Mouse (Mus musculus): ENCODE data around the gene Ahcyl2. TPM values are rescaled to one million over a fixed set of nuclear protein-coding genes. Genes with fewer than 3 reads are reported as not detected.

Ahcyl2 gene
- polyA plus RNA-seq, 1 experiment from 2014 or later, result 5.8 TPM

GRCm38 (mm10) chr6:29772236-29772635 lies 4.4 kb downstream of the Ahcyl2 start:
- WGBS, result 91% methylated on average over 3 of the region's 3 CpGs
- no peak for ATAC-seq (replicated peaks; ENCODE audit: insufficient number of reproducible peaks, insufficient read depth, low FRiP score, low read depth)

GRCm38 (mm10) chr6:29774161-29774560 lies 6.3 kb downstream of the Ahcyl2 start:
- Histone ChIP-seq H3K9ac (no peak overlapping the region), H3K36me3 (no peaks in the 10 kb centered on the region), H3K27me3 (no peaks in the 10 kb centered on the region), H3K4me3 (no peak overlapping the region), H3K9me3 (replicated peaks) (no peaks in the 10 kb centered on the region), H3K4me1 (replicated peaks) (peaks cover 7% of the 10 kb centered on the region; the same call in 1 of the 2 replicates), H3K27ac (no peak overlapping the region), H3K4me2 (no peak overlapping the region)
- ATAC-seq (replicated peaks; ENCODE audit: insufficient number of reproducible peaks, insufficient read depth, low FRiP score, low read depth), result no peak
- 86% methylated on average over 1 of the region's 1 CpGs for WGBS

More at GRCm38 (mm10) chr6:29772236-29772635, 4.4 kb downstream of the Ahcyl2 start:
- no peak overlapping the region for H3K9ac ChIP-seq
- H3K36me3 ChIP-seq, result no peaks in the 10 kb centered on the region
- no peak overlapping the region for H3K4me2 ChIP-seq
- H3K4me3 ChIP-seq, result no peak overlapping the region
- H3K9me3 ChIP-seq (replicated peaks), result no peaks in the 10 kb centered on the region
- no peak overlapping the region for H3K27ac ChIP-seq
- peaks cover 10% of the 10 kb centered on the region for H3K4me1 ChIP-seq (replicated peaks)
- H3K27me3 ChIP-seq, result no peaks in the 10 kb centered on the region

- ATAC-seq (replicated peaks; ENCODE audit: insufficient number of reproducible peaks, insufficient read depth, low FRiP score, low read depth), result no peak
- no peak overlapping the region for H3K9ac ChIP-seq
Observed at GRCm38 (mm10) chr6:29775609-29776008, 7.8 kb downstream of the Ahcyl2 start.

GRCm38 (mm10) chr6:29776542-29777237 lies 8.9 kb downstream of the Ahcyl2 start:
- no peak overlapping the region for H3K27ac ChIP-seq
- no peak overlapping the region for H3K9ac ChIP-seq
- no peaks in the 10 kb centered on the region for H3K4me1 ChIP-seq (replicated peaks)
- H3K9me3 ChIP-seq (replicated peaks), result no peaks in the 10 kb centered on the region
- ATAC-seq (replicated peaks; ENCODE audit: insufficient number of reproducible peaks, insufficient read depth, low FRiP score, low read depth), result no peak
- no peaks in the 10 kb centered on the region for H3K36me3 ChIP-seq
- no peak overlapping the region for H3K4me2 ChIP-seq
- H3K27me3 ChIP-seq, result no peaks in the 10 kb centered on the region
- 64% methylated on average over 4 of the region's 4 CpGs for WGBS
- no peak overlapping the region for H3K4me3 ChIP-seq

More at GRCm38 (mm10) chr6:29775609-29776008, 7.8 kb downstream of the Ahcyl2 start:
- H3K4me1 ChIP-seq (replicated peaks), result no peaks in the 10 kb centered on the region
- H3K27ac ChIP-seq, result no peak overlapping the region
- no peaks in the 10 kb centered on the region for H3K27me3 ChIP-seq
- H3K36me3 ChIP-seq, result no peaks in the 10 kb centered on the region
- H3K4me2 ChIP-seq, result no peak overlapping the region
- WGBS, result 85% methylated on average over 1 of the region's 1 CpGs
- no peaks in the 10 kb centered on the region for H3K9me3 ChIP-seq (replicated peaks)
- H3K4me3 ChIP-seq, result no peak overlapping the region

GRCm38 (mm10) chr6:29777238-29777555 lies 9.4 kb downstream of the Ahcyl2 start:
- Histone ChIP-seq H3K4me3 (no peak overlapping the region), H3K36me3 (no peaks in the 10 kb centered on the region), H3K9me3 (replicated peaks) (no peaks in the 10 kb centered on the region), H3K4me2 (no peak overlapping the region), H3K27me3 (no peaks in the 10 kb centered on the region), H3K9ac (no peak overlapping the region), H3K27ac (no peak overlapping the region), H3K4me1 (replicated peaks) (no peaks in the 10 kb centered on the region)
- no peak for ATAC-seq (replicated peaks; ENCODE audit: insufficient number of reproducible peaks, insufficient read depth, low FRiP score, low read depth)
- 84% methylated on average over 3 of the region's 3 CpGs for WGBS

- no peak overlapping the region for H3K4me2 ChIP-seq
- H3K4me1 ChIP-seq (replicated peaks), result no peaks in the 10 kb centered on the region
- no peak overlapping the region for H3K9ac ChIP-seq
- H3K27ac ChIP-seq, result no peak overlapping the region
- no peaks in the 10 kb centered on the region for H3K9me3 ChIP-seq (replicated peaks)
- no peak overlapping the region for H3K4me3 ChIP-seq
- no peaks in the 10 kb centered on the region for H3K27me3 ChIP-seq
- H3K36me3 ChIP-seq, result no peaks in the 10 kb centered on the region
- ATAC-seq (replicated peaks; ENCODE audit: insufficient number of reproducible peaks, insufficient read depth, low FRiP score, low read depth), result no peak
Observed at GRCm38 (mm10) chr6:29780082-29780481, 12.3 kb downstream of the Ahcyl2 start.

- 92% methylated on average over 2 of the region's 2 CpGs for WGBS
- Histone ChIP-seq H3K27me3 (no peaks in the 10 kb centered on the region), H3K27ac (no peak overlapping the region), H3K36me3 (no peaks in the 10 kb centered on the region), H3K4me3 (no peak overlapping the region), H3K4me1 (replicated peaks) (no peaks in the 10 kb centered on the region), H3K9me3 (replicated peaks) (no peaks in the 10 kb centered on the region), H3K4me2 (no peak overlapping the region), H3K9ac (no peak overlapping the region)
- ATAC-seq (replicated peaks; ENCODE audit: insufficient number of reproducible peaks, insufficient read depth, low FRiP score, low read depth), result no peak
Observed at GRCm38 (mm10) chr6:29780571-29780970, 12.8 kb downstream of the Ahcyl2 start.

- no peaks in the 10 kb centered on the region for H3K9me3 ChIP-seq (replicated peaks)
- ATAC-seq (replicated peaks; ENCODE audit: insufficient number of reproducible peaks, insufficient read depth, low FRiP score, low read depth), result no peak
- H3K4me1 ChIP-seq (replicated peaks), result no peaks in the 10 kb centered on the region
- no peaks in the 10 kb centered on the region for H3K27me3 ChIP-seq
- no peaks in the 10 kb centered on the region for H3K36me3 ChIP-seq
- H3K4me2 ChIP-seq, result no peak overlapping the region
- WGBS, result 65% methylated on average over 1 of the region's 1 CpGs
- no peak overlapping the region for H3K4me3 ChIP-seq
- no peak overlapping the region for H3K9ac ChIP-seq
- no peak overlapping the region for H3K27ac ChIP-seq
Observed at GRCm38 (mm10) chr6:29782239-29782638, 14.4 kb downstream of the Ahcyl2 start.

- H3K27me3 ChIP-seq, result no peaks in the 10 kb centered on the region
- no peaks in the 10 kb centered on the region for H3K4me1 ChIP-seq (replicated peaks)
- no peak overlapping the region for H3K9ac ChIP-seq
- no peaks in the 10 kb centered on the region for H3K9me3 ChIP-seq (replicated peaks)
- no peak overlapping the region for H3K27ac ChIP-seq
- H3K36me3 ChIP-seq, result no peaks in the 10 kb centered on the region
- 91% methylated on average over 6 of the region's 6 CpGs for WGBS
- no peak for ATAC-seq (replicated peaks; ENCODE audit: insufficient number of reproducible peaks, insufficient read depth, low FRiP score, low read depth)
- H3K4me2 ChIP-seq, result no peak overlapping the region
- H3K4me3 ChIP-seq, result no peak overlapping the region
Observed at GRCm38 (mm10) chr6:29783960-29784359, 16.1 kb downstream of the Ahcyl2 start.

GRCm38 (mm10) chr6:29784413-29785021 lies 16.7 kb downstream of the Ahcyl2 start:
- Histone ChIP-seq H3K9ac (no peak overlapping the region), H3K4me1 (replicated peaks) (no peaks in the 10 kb centered on the region), H3K4me3 (no peak overlapping the region), H3K27ac (no peak overlapping the region), H3K4me2 (no peak overlapping the region), H3K9me3 (replicated peaks) (no peaks in the 10 kb centered on the region), H3K27me3 (no peaks in the 10 kb centered on the region), H3K36me3 (no peaks in the 10 kb centered on the region)
- WGBS, result 91% methylated on average over 3 of the region's 3 CpGs
- ATAC-seq (replicated peaks; ENCODE audit: insufficient number of reproducible peaks, insufficient read depth, low FRiP score, low read depth), result no peak

GRCm38 (mm10) chr6:29785759-29786158 lies 17.9 kb downstream of the Ahcyl2 start:
- no peak for ATAC-seq (replicated peaks; ENCODE audit: insufficient number of reproducible peaks, insufficient read depth, low FRiP score, low read depth)
- no peaks in the 10 kb centered on the region for H3K36me3 ChIP-seq
- H3K9ac ChIP-seq, result no peak overlapping the region
- no peak overlapping the region for H3K4me2 ChIP-seq
- WGBS, result 72% methylated on average over 5 of the region's 5 CpGs
- no peaks in the 10 kb centered on the region for H3K4me1 ChIP-seq (replicated peaks)
- no peaks in the 10 kb centered on the region for H3K9me3 ChIP-seq (replicated peaks)
- no peak overlapping the region for H3K27ac ChIP-seq
- H3K4me3 ChIP-seq, result no peak overlapping the region
- no peaks in the 10 kb centered on the region for H3K27me3 ChIP-seq

GRCm38 (mm10) chr6:29788779-29789350 lies 21.1 kb downstream of the Ahcyl2 start:
- H3K4me3 ChIP-seq, result no peak overlapping the region
- H3K36me3 ChIP-seq, result no peaks in the 10 kb centered on the region
- ATAC-seq (replicated peaks; ENCODE audit: insufficient number of reproducible peaks, insufficient read depth, low FRiP score, low read depth), result no peak

More at GRCm38 (mm10) chr6:29788779-29789350, 21.1 kb downstream of the Ahcyl2 start:
- Histone ChIP-seq H3K4me2 (no peak overlapping the region), H3K4me1 (replicated peaks) (no peaks in the 10 kb centered on the region), H3K27me3 (no peaks in the 10 kb centered on the region), H3K9ac (no peak overlapping the region), H3K9me3 (replicated peaks) (no peaks in the 10 kb centered on the region), H3K27ac (no peak overlapping the region)
- WGBS, result 69% methylated on average over 3 of the region's 3 CpGs

Measured in heart, embryonic 15.5 days (tissue).